Mouse (Mus musculus) gastrocnemius, adult 18-20 months (tissue): ENCODE data around the gene Sdhd. TPM values are rescaled to one million over a fixed set of nuclear protein-coding genes. Genes with fewer than 3 reads are reported as not detected.
"Not testable (repeated sequence)": the region's sequence is repeated elsewhere in the genome, so short reads cannot be mapped to it uniquely, and the experiment has no call there.

ENCODE experiments used
- DNase-seq: peaks from one replicate; pipeline ENCODE4 v3.0.0; 2021; ENCODE audit warnings: low spot score
- long read RNA-seq, 2 experiments: library from polyadenylated mRNA; stranded (forward); transcript quantifications; one replicate each; pipeline ENCODE4 v2.0.0; 2021
- total RNA-seq, 2 experiments: library from RNA; stranded (reverse); gene quantifications; 2 replicates each; pipeline ENCODE4 v1.2.3; 2021

The Sdhd gene
- total RNA-seq, result 100 to 1,000 TPM; 300 to 329 TPM
- long read RNA-seq, experiment 1, transcript Sdhd-201 (4 exons, 1,231 nt), result major isoform, 294 of 332 reads
- long read RNA-seq, experiment 1, partial matches to known transcripts, result 34 of 332 reads
- long read RNA-seq, experiment 1, other reads (novel, unspliced or antisense), result 4 of 332 reads
- long read RNA-seq, experiment 2, transcript Sdhd-201 (4 exons, 1,231 nt), result major isoform, 210 of 238 reads
- long read RNA-seq, experiment 2, partial matches to known transcripts, result 25 of 238 reads
- long read RNA-seq, experiment 2, other reads (novel, unspliced or antisense), result 3 of 238 reads

DNA sequence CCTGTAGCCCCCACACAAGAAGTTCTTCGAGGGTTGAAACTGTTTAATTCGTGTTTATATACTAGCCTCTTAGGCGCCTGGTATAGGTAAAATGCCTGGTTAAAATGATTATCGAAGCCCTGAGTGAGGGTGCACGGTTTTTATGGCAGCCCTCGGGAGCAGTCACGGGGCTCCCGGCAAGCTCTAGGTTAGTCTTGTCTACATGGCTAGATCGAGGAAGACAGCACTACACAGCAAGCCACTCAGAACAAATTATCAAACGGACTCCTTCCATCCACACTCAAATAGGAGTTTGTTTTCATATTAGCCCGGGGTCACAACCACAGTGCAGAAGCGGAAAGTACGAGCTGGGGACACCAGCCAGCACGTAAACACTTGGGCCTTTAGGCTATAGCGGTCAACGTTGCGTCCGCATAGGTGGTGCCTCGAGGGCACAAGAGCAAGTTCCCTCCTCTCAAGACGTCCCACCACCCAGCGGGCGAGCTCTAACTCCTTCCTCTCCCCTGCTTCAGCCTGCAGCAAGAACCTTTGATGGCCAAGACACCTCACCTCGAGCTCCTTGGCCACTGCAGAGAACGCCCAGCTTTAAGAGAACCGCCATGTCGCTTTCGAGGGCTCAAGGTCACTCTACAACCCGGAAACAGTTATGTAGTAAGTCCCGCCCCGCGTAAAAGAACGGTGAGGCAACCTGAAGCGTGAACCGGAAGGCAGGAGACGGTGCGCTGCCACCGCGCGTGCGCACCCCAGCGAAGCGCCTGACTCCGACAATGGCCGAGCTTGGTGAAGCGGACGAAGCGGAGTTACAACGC is at the start of gene Sdhd, which contains the start of gene Timm8b:
Sdhd (minus strand) TSS at position 624 of the 809 bp plus-strand sequence.
Timm8b (plus strand) TSS at position 722 of the 809 bp plus-strand sequence.
- peak; percentile 94 for DNase-seq

- DNase-seq, result no peak
These were observed 46.9 kb upstream of the Sdhd start for GRCm38 (mm10) chr9:50650503-50650902.

DNA sequence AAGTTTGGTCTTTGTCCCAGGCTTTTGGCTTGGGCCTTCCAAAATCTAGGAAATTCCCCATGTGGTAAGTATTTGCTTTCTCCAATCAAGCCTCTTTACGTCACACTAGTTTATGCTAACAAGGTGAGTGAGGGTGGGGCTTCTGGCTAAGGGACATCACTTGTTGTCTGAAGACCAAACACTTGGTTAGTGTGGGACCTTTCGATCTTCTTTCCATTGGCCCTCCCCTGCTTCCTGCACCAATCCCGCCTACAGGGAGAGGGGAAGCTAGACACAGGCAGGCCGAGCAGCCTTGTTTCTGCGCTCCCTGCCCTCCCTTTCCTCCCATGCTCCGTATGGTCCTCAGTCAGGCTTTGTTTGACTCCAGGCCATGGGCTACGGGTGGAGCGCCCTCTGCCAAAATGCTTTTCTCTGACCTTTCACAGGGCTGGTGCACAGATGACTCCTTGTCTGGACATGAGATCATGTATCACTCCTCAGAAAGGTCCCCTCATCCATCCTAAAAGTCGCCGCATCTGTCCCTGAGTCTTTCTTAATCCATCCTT is 43.3 kb upstream of the Sdhd start:
- DNase-seq, result peak; percentile 24

DNA sequence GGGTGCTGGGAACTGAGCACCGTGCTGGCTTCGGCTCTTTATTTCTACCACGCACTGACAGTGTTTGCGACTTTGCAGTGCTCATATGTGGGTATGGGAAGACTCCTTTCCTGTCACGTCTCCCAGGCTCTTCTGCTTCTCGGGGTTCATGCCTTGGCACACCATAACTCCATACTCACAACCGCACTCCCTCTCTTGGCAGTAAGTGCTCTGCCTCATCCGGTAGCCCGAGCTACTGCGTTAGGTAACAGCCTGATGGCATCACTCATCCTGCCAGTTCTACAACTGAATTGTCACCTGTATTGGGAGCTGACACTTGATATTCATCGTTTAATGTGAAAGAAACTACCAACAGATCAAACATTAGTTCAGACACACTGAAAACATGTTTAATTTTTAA is 30.7 kb upstream of the Sdhd start:
- no peak for DNase-seq

DNA sequence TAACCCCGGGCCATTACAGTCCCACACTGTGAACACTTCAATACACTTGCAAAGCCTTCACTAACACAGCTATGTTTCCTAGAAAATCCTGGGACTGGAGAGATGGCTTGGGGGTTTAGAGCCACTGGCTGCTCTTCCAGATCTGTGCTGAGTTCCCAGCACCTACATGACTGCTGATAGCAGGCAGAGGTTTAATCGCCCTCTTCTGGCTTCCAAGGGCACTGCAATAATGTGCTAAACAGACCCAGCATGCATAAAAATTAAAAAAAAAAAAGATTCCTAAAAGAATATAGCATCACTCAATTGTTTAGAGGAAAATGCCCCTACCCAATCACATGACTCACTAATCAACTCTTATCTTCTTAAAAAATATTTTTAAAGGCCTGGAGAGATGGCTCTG is 29.4 kb upstream of the Sdhd start:
- DNase-seq, result no peak

DNA sequence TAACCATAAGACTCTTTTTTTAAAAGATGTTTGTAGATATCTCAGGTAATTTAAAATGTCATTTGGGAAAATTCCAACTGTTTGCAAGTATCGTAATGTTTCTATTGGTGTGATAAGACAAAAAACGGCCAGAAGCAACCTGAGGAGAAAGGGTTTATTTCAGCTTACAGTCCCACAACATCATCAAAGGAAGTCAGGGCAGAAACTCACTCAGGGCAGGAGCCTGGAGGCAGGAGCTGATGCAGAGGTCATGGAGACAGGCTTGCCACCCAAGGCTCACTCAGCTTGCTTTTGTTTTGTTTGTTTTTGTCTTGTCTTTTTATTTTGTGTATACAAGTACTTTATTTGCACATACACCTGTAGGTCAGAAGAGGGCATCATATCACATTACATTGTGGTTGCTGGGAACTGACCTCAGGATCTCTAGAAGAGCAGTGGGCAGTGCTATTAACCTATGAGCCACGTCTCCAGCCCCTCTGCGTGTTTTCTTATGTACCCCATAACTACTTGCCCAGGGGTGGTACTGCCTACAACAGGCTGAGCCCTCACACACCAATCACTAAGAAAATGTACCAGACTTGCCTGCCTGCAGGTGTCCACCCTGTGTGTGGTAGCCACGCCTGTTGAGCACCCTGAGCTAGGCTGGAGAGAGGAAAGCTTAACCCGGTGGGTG is 28.5 kb upstream of the Sdhd start:
- DNase-seq, result no peak

GRCm38 (mm10) chr9:50630903-50631302 is 27.3 kb upstream of the Sdhd start:
- DNase-seq, result not testable (repeated sequence)

DNA sequence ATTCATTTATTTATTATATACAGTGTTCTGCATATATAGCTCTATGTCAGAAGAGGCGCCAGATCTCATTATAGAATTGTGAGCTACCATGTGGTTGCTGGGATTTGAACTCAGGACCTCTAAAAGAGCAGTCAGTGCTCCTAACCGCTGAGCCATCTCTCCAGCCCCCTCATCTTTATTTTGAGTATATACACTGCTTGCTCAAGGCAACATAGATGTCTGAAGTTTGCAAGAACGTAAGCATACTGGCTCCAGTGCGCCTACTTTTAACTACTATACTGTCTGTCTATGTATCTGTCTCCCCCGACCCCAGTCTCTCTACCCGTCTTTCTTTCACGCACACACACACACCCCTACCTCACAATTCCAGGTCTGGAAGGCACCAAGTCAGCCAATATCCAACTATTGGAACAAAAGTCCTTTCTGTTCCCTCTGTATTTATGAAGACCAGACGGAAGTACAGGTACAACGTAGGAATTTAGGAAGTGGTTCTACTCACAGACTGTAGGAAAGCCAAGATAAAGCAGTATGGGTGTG is 14.2 kb upstream of the Sdhd start:
- DNase-seq, result no peak

- peak; percentile 91 for DNase-seq
These were observed 13.4 kb upstream of the Sdhd start, which contains the start of the genes Pih1d2 and Nkapd1 for GRCm38 (mm10) chr9:50616766-50617603. TSS of gene Pih1d2 (plus strand) at chr9:50617321. TSS of gene Nkapd1 (minus strand) at chr9:50617464.

DNA sequence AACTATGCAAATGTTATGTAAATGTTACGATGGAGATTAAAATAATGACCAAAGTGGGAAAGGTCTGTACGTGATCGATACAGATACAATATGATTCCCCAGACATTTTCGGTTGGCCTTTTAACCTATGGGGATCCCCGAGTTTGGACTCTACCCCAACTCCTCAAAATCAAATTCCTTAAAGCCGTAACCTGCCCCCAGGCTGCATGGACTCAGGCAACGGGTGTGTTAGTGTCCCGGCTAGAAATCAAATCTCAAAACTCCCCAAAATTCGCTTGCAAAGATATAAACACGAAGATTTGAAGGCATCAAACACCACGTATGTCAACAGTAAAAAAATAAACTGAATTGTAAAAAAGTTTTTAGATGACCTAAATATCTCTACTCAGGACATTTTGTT is 12.5 kb upstream of the Sdhd start:
- DNase-seq, result no peak

GRCm38 (mm10) chr9:50612115-50612514 is 8.5 kb upstream of the Sdhd start:
- DNase-seq, result no peak

- DNase-seq, result no peak
These were observed 726 bp upstream of the Sdhd start for GRCm38 (mm10) chr9:50604338-50604737.

DNA sequence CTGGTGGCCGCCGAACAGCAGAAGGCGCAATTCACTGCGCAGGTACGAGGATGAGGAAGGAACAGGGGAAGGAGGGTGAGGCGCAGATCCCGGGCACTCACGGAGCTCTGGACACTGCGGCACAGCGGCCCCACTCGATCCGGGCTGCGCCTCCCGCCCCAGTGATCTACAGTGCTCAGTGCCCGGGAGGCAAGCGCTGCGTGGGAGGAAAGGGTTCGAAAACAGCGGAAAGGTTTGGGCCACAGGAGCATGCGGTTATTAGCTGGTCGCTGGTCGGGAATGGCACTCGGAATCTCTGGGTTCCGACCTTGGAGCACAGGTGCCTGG is 349 bp upstream of the Sdhd start:
- DNase-seq, result no peak

DNA sequence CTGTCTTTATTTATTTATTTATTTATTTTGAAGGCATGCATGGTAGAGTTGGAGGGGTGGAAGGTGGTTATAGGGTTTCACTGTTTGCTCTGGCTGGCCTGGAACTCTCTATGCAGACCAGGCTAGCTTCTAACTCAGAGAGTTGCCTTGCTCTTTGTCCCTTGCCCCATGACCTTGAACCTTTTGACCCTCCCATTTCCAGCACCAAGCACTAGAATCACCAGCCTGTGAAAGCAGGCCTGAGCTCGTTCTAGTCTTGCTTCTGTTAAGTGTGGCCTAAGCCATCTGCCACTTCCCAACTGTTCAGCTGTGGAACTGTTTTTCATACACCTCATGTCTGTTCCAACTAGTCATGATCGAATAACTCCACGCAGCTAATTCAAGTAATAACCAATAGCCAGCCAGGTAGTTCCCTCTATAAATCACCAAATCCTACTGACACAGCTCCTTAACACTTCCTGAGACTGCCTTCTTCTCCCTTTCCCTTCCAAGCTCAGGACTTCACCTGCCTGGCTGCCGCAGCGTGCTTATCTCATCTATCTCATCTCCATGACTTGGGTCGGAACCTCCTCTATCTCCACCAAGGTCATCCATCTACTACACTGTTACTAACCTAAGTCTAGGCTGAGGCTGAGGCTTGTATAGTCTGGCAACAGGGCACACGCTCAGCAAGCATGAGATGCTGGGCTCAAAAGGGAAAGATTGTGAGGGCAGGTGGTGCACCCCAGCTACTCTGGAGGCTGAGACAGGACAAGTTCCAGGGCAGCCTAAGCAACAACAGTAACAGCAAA is 1.4 kb downstream of the Sdhd start:
- DNase-seq, result no peak

- no peak for DNase-seq
These were observed 2.1 kb downstream of the Sdhd start for GRCm38 (mm10) chr9:50601536-50601935.

- DNase-seq, result peak; percentile 61
These were observed 6.6 kb downstream of the Sdhd start for GRCm38 (mm10) chr9:50596973-50597372.

DNA sequence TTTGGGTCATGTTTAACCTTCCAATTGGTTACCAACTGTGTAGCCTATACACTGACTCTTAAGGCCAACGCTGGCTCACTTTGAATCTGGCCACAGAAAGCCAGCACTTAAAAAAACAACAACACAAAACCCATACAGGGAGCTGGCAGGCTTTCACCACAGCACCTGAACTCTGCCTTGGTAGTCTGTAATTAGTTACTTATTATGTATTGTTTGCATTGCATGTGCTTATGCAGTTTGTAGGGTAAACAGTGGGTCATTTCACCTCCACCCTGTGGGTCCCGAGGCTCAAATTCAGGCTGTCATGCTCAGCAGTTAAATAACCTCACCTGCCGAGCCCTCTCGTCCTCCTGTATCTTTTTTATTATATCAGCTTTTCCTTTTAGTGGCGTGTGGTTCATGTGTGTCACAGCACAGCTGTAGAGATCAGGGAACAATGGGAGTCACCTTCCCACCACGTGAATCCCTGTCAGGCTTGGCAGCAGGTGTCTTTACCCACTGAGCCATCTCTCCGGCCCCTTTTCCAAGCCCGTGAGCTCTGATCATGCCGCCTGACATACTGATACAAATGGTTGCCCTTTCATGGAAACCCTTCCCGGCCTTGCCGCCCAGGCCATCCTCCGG is 8.7 kb downstream of the Sdhd start:
- no peak for DNase-seq

DNA sequence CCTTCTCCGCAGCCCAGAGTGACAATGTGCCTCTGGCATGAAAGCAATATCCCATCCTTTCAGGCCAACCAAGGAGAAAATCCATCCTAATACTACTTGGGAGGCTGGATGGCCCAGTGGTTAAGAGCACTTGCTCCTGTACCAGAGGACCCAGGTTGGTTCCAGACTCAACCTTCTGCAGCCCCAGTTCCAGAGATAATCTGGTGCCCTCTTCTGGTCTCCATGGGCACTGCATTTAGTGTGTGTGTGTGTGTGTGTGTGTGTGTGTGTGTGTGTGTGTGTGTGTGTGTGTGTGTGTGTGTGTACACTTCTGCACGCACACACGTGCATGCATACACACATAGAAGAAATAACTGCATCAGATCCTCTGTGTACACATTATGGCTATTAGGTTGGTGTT is 10.1 kb downstream of the Sdhd start:
- DNase-seq, result no peak

DNA sequence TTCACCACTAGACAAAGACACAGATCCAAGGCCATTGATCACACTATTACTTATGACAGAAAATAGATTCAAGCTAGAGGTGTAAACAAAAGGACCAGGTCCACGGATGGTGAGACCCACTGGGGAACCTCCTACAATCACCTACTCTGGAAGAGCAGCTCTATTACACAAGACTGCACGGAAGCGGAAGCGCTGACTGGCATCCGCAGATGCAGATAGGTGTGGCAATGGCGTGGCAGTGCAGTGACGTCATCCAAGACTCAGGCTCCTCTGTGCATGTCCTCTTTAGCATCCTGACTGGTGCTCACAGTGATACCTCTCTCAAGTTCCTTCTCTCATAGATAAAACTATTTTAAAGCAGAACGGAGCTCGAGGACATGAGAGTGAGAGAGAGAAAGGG is 10.7 kb downstream of the Sdhd start:
- DNase-seq, result no peak
